In the genomic region with DNA sequence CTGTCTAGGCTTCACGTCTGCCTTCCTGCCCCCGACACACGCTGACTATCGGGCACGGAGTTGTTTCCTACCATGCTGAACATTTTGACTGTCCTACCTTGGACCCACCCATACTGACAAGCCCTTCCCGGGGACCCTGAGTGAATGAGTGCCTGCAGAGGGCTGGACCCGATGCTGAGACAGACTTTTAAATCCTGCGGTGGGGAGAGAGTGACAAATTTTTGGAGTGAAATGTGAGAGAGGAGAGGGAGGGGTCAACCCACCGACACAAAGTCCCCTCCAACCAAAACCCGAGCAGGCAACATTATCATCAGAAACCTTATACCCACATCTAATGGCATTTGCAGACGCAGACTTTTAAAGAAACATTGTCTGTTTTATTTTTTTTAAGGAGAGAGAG, we compare ENCODE assay signal across 13 mouse cellular contexts. TPM values are rescaled to one million over a fixed set of nuclear protein-coding genes. Genes with fewer than 3 reads are reported as not detected.
DNase-seq lines count a peak whose midpoint lies in the region; ATAC-seq lines count a peak whose summit lies in the region.
"Had no signal": no experiment of that assay in that cellular context is flagged by ENCODE, and none has a peak within 500 bp of the region (broad histone marks: within the 10 kb centered on the region; RNA-seq: fewer than 3 reads in every experiment).

A gene (minus strand): TSS at position 171 of the 400 bp plus-strand sequence.

- peaks cover 12% of the 10 kb centered on the region for H3K27me3 ChIP-seq in kidney, embryonic 14.5 days (ENCODE audit: control insufficient read depth, insufficient read depth, low read length)
- peaks cover 28% of the 10 kb centered on the region for H3K27me3 ChIP-seq in heart, embryonic 13.5 days (replicated peaks)
- peaks cover 16% of the 10 kb centered on the region; the same call in 1 of the 2 replicates for H3K27me3 ChIP-seq in limb, embryonic 15.5 days
- H3K27me3 ChIP-seq in hindbrain, embryonic 12.5 days = peaks cover 27% of the 10 kb centered on the region

- peak within 1 kb of the TSS; percentile 23; the same call in 1 of the 2 replicates for H3K4me3 ChIP-seq in kidney, embryonic 14.5 days (ENCODE audit: low read length)
- peak within 1 kb of the TSS; percentile 47 for H3K4me3 ChIP-seq in heart, embryonic 13.5 days
- H3K4me3 ChIP-seq in limb, embryonic 15.5 days = peak within 1 kb of the TSS; percentile 23
- H3K4me3 ChIP-seq in hindbrain, embryonic 12.5 days = no peak within 1 kb of the TSS
- H3K4me3 ChIP-seq: forebrain, embryonic 15.5 days; midbrain, embryonic 12.5 days had no signal

- H3K9ac ChIP-seq in kidney, embryonic 14.5 days (ENCODE audit: low read depth, low read length) = peak within 1 kb of the TSS; percentile 53; the same call in 1 of the 2 replicates
- peak within 1 kb of the TSS; percentile 82 for H3K9ac ChIP-seq in heart, embryonic 13.5 days
- peak within 1 kb of the TSS; percentile 29; the same call in 1 of the 2 replicates for H3K9ac ChIP-seq in limb, embryonic 15.5 days
- H3K9ac ChIP-seq in hindbrain, embryonic 12.5 days = no peak within 1 kb of the TSS
- H3K9ac ChIP-seq: forebrain, embryonic 15.5 days; midbrain, embryonic 12.5 days had no signal

- H3K36me3 ChIP-seq in kidney, embryonic 14.5 days (ENCODE audit: control insufficient read depth, insufficient read depth, low read length) = no peaks in the 10 kb centered on the region
- H3K36me3 ChIP-seq in heart, embryonic 13.5 days = no peaks in the 10 kb centered on the region
- no peaks in the 10 kb centered on the region for H3K36me3 ChIP-seq in limb, embryonic 15.5 days
- no peaks in the 10 kb centered on the region for H3K36me3 ChIP-seq in hindbrain, embryonic 12.5 days
- H3K36me3 ChIP-seq: forebrain, embryonic 15.5 days; midbrain, embryonic 12.5 days had no signal

- WGBS in kidney, embryonic 14.5 days = 4% methylated on average over 11 of the region's 11 CpGs
- WGBS in heart, embryonic 13.5 days = 17% methylated on average over 11 of the region's 11 CpGs
- 2% methylated on average over 11 of the region's 11 CpGs for WGBS in limb, embryonic 15.5 days
- 25% methylated on average over 11 of the region's 11 CpGs for WGBS in hindbrain, embryonic 12.5 days

- H3K9me3 ChIP-seq in kidney, embryonic 14.5 days (ENCODE audit: control insufficient read depth, low read length) = no peaks in the 10 kb centered on the region
- no peaks in the 10 kb centered on the region for H3K9me3 ChIP-seq in heart, embryonic 13.5 days
- H3K9me3 ChIP-seq in limb, embryonic 15.5 days = no peaks in the 10 kb centered on the region
- no peaks in the 10 kb centered on the region for H3K9me3 ChIP-seq in hindbrain, embryonic 12.5 days (replicated peaks)
- H3K9me3 ChIP-seq: forebrain, embryonic 15.5 days; midbrain, embryonic 12.5 days had no signal

- H3K27ac ChIP-seq in kidney, embryonic 14.5 days (ENCODE audit: low read depth, low read length) = peak within 1 kb of the TSS; percentile 44; the same call in 1 of the 2 replicates
- peak within 1 kb of the TSS; percentile 81 for H3K27ac ChIP-seq in heart, embryonic 13.5 days (replicated peaks)
- H3K27ac ChIP-seq in limb, embryonic 15.5 days = peak within 1 kb of the TSS; percentile 66
- no peak within 1 kb of the TSS for H3K27ac ChIP-seq in hindbrain, embryonic 12.5 days
- H3K27ac ChIP-seq: forebrain, embryonic 15.5 days; midbrain, embryonic 12.5 days had no signal

- no peak for DNase-seq in kidney, adult 8-10 months
- DNase-seq in embryo, embryonic 10.5 days (ENCODE audit: low spot score) = peak; percentile 75
- no peak for DNase-seq in urinary bladder, postnatal 14 days (ENCODE audit: low spot score)
- DNase-seq in frontal cortex, postnatal 36 days (ENCODE audit: low spot score in 2 of 2) = no peak
- DNase-seq: cerebellum, adult 18-20 months; right cerebral cortex, postnatal 25 days; thymus, postnatal 14 days had no signal

- ATAC-seq in kidney, embryonic 14.5 days (ENCODE audit: low FRiP score, low TSS enrichment) = 0 out of 2 replicates have a peak, but pooled peaks have one; percentile 13
- no peak for ATAC-seq in heart, embryonic 13.5 days (ENCODE audit: extremely low read depth, insufficient number of reproducible peaks, low FRiP score, low TSS enrichment)
- ATAC-seq in limb, embryonic 15.5 days (ENCODE audit: insufficient number of reproducible peaks, low FRiP score, low TSS enrichment, low read depth) = peak; percentile 35; the same call in 1 of the 2 replicates
- no peak for ATAC-seq in hindbrain, embryonic 12.5 days (ENCODE audit: low FRiP score)
- ATAC-seq: forebrain, embryonic 15.5 days had no signal

- H3K4me1 ChIP-seq in kidney, embryonic 14.5 days (ENCODE audit: control insufficient read depth, insufficient read depth, low read length) = peaks cover 63% of the 10 kb centered on the region
- peaks cover 63% of the 10 kb centered on the region for H3K4me1 ChIP-seq in heart, embryonic 13.5 days
- H3K4me1 ChIP-seq in limb, embryonic 15.5 days = peaks cover 53% of the 10 kb centered on the region
- peaks cover 32% of the 10 kb centered on the region for H3K4me1 ChIP-seq in hindbrain, embryonic 12.5 days

- peak within 1 kb of the TSS; percentile 34 for H3K4me2 ChIP-seq in kidney, embryonic 14.5 days (replicated peaks; ENCODE audit: low read depth, low read length)
- H3K4me2 ChIP-seq in heart, embryonic 13.5 days = peak within 1 kb of the TSS; percentile 71
- peak within 1 kb of the TSS; percentile 42 for H3K4me2 ChIP-seq in limb, embryonic 15.5 days
- H3K4me2 ChIP-seq in hindbrain, embryonic 12.5 days (replicated peaks) = no peak within 1 kb of the TSS
- H3K4me2 ChIP-seq: forebrain, embryonic 15.5 days; midbrain, embryonic 12.5 days had no signal

RNA-seq across cellular contexts. Expression of the gene that starts here (rescaled TPM):
- polyA plus RNA-seq in kidney, embryonic 14.5 days (2014; fragmentation: Nextera tagmentation; extraction: Ambion mirVana) = 12.7 and 15.6 TPM in 2 replicates
- 15.6 and 19.4 TPM in 2 replicates for polyA plus RNA-seq in heart, embryonic 13.5 days (2015; fragmentation: Nextera tagmentation; extraction: Ambion mirVana)
- 15.8 and 18.6 TPM in 2 replicates for polyA plus RNA-seq in limb, embryonic 15.5 days (2015; fragmentation: Nextera tagmentation; extraction: Ambion mirVana)
- polyA plus RNA-seq in hindbrain, embryonic 12.5 days (2016; fragmentation: Nextera tagmentation; extraction: Ambion mirVana) = 1.4 and 1.9 TPM in 2 replicates

Comparison
In these comparisons a context has a peak if more than half of its experiments do, and no peak if none do; other contexts are left out.
1. ATAC-seq: peak in kidney, embryonic 14.5 days (single experiment) and limb, embryonic 15.5 days (single experiment); none in heart, embryonic 13.5 days (single experiment) and hindbrain, embryonic 12.5 days (single experiment).